Mouse (Mus musculus) erythroid progenitor cell, adult 5-6 weeks (primary cell): ENCODE results near the gene Fbxl22. TPM values are rescaled to one million over a fixed set of nuclear protein-coding genes. Genes with fewer than 3 reads are reported as not detected.

Experiments
- ATAC-seq: replicated peaks from 2 replicates; pipeline ENCODE4 v1.8.0; 2016; ENCODE audit warnings: moderate number of reproducible peaks, mild to moderate bottlenecking, moderate TSS enrichment, inconsistent platforms; ENCODE audit not compliant: poor library complexity, low FRiP score, severe bottlenecking
- total RNA-seq, 2 experiments: library from RNA; stranded (forward) in 1 of 2; stranded (reverse) in 1 of 2; fragments of 150-400 nt in 1 of 2; fragments of 186-747, 209-891 nt in 1 of 2; gene quantifications; 2 replicates each; pipeline versions ENCODE4 v1.2.3 to v1.2.4; 2015 to 2017; ENCODE audit warnings: low replicate concordance in 2 of 2

The Fbxl22 gene
- total RNA-seq, 2 experiments from 2014 or later = 0.08 TPM; not detected in 1

- ATAC-seq = no peak
Observed at GRCm38 (mm10) chr9:66510351-66510841, 4.0 kb downstream of the Fbxl22 start.

GRCm38 (mm10) chr9:66508890-66509399 is 5.4 kb downstream of the Fbxl22 start:
- no peak for ATAC-seq

GRCm38 (mm10) chr9:66507684-66508083 is 6.7 kb downstream of the Fbxl22 start:
- ATAC-seq = no peak

- ATAC-seq = no peak
Observed at GRCm38 (mm10) chr9:66506424-66506823, 8.0 kb downstream of the Fbxl22 start.

GRCm38 (mm10) chr9:66506011-66506410 is 8.4 kb downstream of the Fbxl22 start:
- ATAC-seq = no peak

GRCm38 (mm10) chr9:66505141-66505917 is 9.1 kb downstream of the Fbxl22 start:
- peak; percentile 89 for ATAC-seq

GRCm38 (mm10) chr9:66504518-66504917 is 9.9 kb downstream of the Fbxl22 start:
- no peak for ATAC-seq

GRCm38 (mm10) chr9:66503879-66504411 is 10.4 kb downstream of the Fbxl22 start:
- peak; percentile 70 for ATAC-seq

- ATAC-seq = no peak
Observed at GRCm38 (mm10) chr9:66501248-66501647, 13.1 kb downstream of the Fbxl22 start.

GRCm38 (mm10) chr9:66493992-66494391 is 20.4 kb downstream of the Fbxl22 start:
- no peak for ATAC-seq

GRCm38 (mm10) chr9:66492361-66492760 is 22.0 kb downstream of the Fbxl22 start:
- ATAC-seq = no peak

- no peak for ATAC-seq
Observed at GRCm38 (mm10) chr9:66488786-66489185, 25.6 kb downstream of the Fbxl22 start.

- no peak for ATAC-seq
Observed at GRCm38 (mm10) chr9:66483429-66483828, 31.0 kb downstream of the Fbxl22 start.

- no peak for ATAC-seq
Observed at GRCm38 (mm10) chr9:66477785-66478184, 36.6 kb downstream of the Fbxl22 start.

- peak; percentile 67 for ATAC-seq
Observed at GRCm38 (mm10) chr9:66465087-66465486, 49.3 kb downstream of the Fbxl22 start.

Other genes starting within 250 kb of the Fbxl22 start
- 454 and 527 TPM in 2 replicates for gene Herc1, start 164.1 kb downstream of the Fbxl22 start, total RNA-seq (2015; ENCODE audit: low replicate concordance)
- 839 and 902 TPM in 2 replicates for gene Herc1, start 164.1 kb downstream of the Fbxl22 start, total RNA-seq (2017; ENCODE audit: low replicate concordance)
- 24.9 and 45.7 TPM in 2 replicates for gene Usp3, start 78.5 kb upstream of the Fbxl22 start, total RNA-seq (2015; ENCODE audit: low replicate concordance)
- 23.5 and 27.4 TPM in 2 replicates for gene Usp3, start 78.5 kb upstream of the Fbxl22 start, total RNA-seq (2017; ENCODE audit: low replicate concordance)
- gene Car12, start 199.1 kb upstream of the Fbxl22 start, total RNA-seq (2015; ENCODE audit: low replicate concordance) = not detected in 2 replicates
- gene Car12, start 199.1 kb upstream of the Fbxl22 start, total RNA-seq (2017; ENCODE audit: low replicate concordance) = not detected in 2 replicates